Mouse (Mus musculus): ENCODE results near the gene Gm49425. TPM values are rescaled to one million over a fixed set of nuclear protein-coding genes. Genes with fewer than 3 reads are reported as not detected.
"Not testable (repeated sequence)": the region's sequence is repeated elsewhere in the genome, so short reads cannot be mapped to it uniquely, and the experiment has no call there.

Gene Gm49425
- polyA plus RNA-seq (2015; fragmentation: Nextera tagmentation; extraction: Ambion mirVana) = not detected in 2 replicates

DNA sequence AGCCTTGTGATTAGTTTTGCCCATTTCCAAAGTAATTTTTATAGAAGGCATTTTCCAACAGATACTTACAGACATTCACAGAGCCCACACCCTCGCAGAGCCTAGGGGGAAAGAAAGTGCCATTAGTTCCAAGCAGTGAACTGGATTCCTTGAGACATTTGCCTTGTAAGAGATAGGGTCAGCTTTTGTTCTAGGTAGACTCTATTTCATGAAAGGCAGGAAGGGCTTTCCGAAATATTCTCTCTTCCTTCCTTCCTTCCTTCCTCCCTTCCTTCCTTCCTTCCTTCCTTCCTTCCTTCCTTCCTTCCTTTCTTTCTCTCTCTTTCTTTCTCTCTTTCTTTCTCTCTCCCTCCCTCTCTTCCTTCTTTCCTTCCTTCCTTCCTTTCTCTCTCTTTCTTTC is at the start of gene Gm49425:
TSS of gene Gm49425 (minus strand) at position 101 of the 400 bp plus-strand sequence.
- not testable (repeated sequence) for H3K4me2 ChIP-seq (replicated peaks; ENCODE audit: low read depth, low read length); H3K27me3 ChIP-seq (replicated peaks; ENCODE audit: insufficient read depth, low read length); H3K4me3 ChIP-seq (ENCODE audit: low read depth, low read length); H3K36me3 ChIP-seq (ENCODE audit: insufficient read depth, low read length); H3K4me1 ChIP-seq (ENCODE audit: insufficient read depth, low read depth, low read length); H3K27ac ChIP-seq (ENCODE audit: low read length); H3K9me3 ChIP-seq (ENCODE audit: low read length); DNase-seq (ENCODE audit: low spot score); H3K9ac ChIP-seq (replicated peaks; ENCODE audit: low read depth); ATAC-seq
- 61% methylated on average over 2 of the region's 2 CpGs for WGBS

DNA sequence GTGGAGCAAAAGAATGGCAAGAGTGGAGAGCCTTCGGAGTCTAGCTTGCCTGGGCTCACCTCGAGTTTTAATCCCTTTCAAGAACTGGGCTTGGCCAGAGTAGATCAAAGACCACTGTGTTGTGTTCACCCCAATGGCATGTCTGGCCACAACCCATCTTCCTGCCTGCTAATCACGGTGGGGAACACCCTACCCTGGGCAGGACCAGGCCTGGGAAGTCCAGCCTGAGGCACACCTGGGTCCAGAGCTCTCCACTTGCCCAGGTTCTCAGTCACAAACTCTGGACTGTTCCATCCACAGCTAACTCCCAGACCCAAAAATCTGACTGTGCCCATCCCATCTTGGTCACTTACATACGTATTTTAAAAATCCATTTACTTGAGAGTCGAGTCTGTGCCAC is 45.8 kb upstream of the Gm49425 start, which contains the start of gene Krt90:
TSS of gene Krt90 (minus strand) at position 101 of the 400 bp plus-strand sequence.
- DNase-seq (ENCODE audit: low spot score) = no peak
- H3K36me3 ChIP-seq (ENCODE audit: insufficient read depth, low read length) = no peaks in the 10 kb centered on the region
- WGBS = 58% methylated on average over 5 of the region's 5 CpGs
- no peak within 1 kb of the TSS for H3K4me3 ChIP-seq (ENCODE audit: low read depth, low read length)
- no peaks in the 10 kb centered on the region for H3K27me3 ChIP-seq (replicated peaks; ENCODE audit: insufficient read depth, low read length)
- H3K9me3 ChIP-seq (ENCODE audit: low read length) = no peaks in the 10 kb centered on the region
- no peak within 1 kb of the TSS for H3K4me2 ChIP-seq (replicated peaks; ENCODE audit: low read depth, low read length)
- no peaks in the 10 kb centered on the region for H3K4me1 ChIP-seq (ENCODE audit: insufficient read depth, low read depth, low read length)
- TF ChIP-seq CTCF (IDR thresholded peaks at IDR 0.05) = no peak
- TF ChIP-seq EP300 (IDR thresholded peaks at IDR 0.05) = no peak
- no peak within 1 kb of the TSS for H3K9ac ChIP-seq (replicated peaks; ENCODE audit: low read depth)
- ATAC-seq = no peak
- no peak within 1 kb of the TSS for H3K27ac ChIP-seq (ENCODE audit: low read length)

DNA sequence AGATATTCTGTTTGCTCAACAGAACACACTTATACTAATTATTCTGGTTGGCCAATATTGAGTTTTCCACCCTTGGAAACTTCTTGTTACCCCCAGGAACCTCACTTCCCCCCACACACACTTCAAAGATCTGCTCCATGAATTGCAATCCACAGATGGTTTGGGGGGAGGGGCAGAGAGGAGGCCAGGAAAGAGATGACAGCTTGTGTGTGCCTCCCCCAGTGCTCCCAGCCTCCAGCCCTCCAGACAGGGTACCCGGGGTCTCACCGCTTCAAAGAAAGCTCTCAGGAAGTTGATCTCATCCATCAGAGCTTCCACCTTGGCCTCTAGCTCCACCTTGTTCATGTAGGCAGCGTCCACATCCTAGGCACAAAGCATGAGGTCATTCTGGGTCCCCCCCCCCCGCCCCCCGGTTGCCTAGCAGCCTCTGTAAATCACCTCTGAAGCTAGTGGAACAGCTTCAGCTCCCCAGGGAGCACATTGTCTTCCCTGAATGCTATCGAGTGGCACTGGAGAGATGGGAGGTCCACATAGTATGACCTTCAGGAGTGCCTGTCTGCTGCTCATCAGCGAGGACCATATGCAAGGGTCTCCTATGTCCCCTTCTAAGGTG is 41.1 kb upstream of the Gm49425 start:
- TF ChIP-seq CTCF (IDR thresholded peaks at IDR 0.05) (no peak), EP300 (IDR thresholded peaks at IDR 0.05) (no peak)
- Histone ChIP-seq H3K4me3 (ENCODE audit: low read depth, low read length) (no peak overlapping the region), H3K9ac (replicated peaks; ENCODE audit: low read depth) (no peak overlapping the region), H3K36me3 (ENCODE audit: insufficient read depth, low read length) (no peaks in the 10 kb centered on the region), H3K27me3 (replicated peaks; ENCODE audit: insufficient read depth, low read length) (no peaks in the 10 kb centered on the region), H3K4me2 (replicated peaks; ENCODE audit: low read depth, low read length) (no peak overlapping the region), H3K27ac (ENCODE audit: low read length) (no peak overlapping the region), H3K9me3 (ENCODE audit: low read length) (no peaks in the 10 kb centered on the region), H3K4me1 (ENCODE audit: insufficient read depth, low read depth, low read length) (no peaks in the 10 kb centered on the region)
- 4% methylated on average over 5 of the region's 7 CpGs for WGBS
- ATAC-seq (no peak), DNase-seq (ENCODE audit: low spot score) (no peak)

DNA sequence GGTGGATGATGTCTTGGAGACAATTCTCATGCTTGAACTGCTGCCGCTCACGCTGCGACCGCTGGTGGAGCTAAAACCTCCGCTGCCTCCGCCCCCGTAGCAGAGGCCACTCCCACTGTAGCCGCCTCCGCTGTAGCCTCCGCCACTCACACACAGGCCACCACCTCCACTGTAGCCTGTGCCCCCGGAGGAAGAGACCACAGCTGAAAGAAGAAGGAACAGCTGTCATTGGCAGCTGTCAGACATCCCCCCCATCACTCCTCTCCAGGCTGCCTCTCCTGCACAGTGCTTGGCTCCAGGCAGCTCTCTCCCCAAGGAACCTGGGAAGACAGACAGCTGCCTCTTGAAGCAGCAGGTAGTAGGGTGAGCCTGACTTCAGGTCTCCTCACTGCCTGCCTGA is 36.1 kb upstream of the Gm49425 start:
- Histone ChIP-seq H3K27me3 (replicated peaks; ENCODE audit: insufficient read depth, low read length) (no peaks in the 10 kb centered on the region), H3K27ac (ENCODE audit: low read length) (no peak overlapping the region), H3K4me3 (ENCODE audit: low read depth, low read length) (no peak overlapping the region), H3K36me3 (ENCODE audit: insufficient read depth, low read length) (no peaks in the 10 kb centered on the region), H3K4me1 (ENCODE audit: insufficient read depth, low read depth, low read length) (no peaks in the 10 kb centered on the region), H3K9me3 (ENCODE audit: low read length) (no peaks in the 10 kb centered on the region), H3K4me2 (replicated peaks; ENCODE audit: low read depth, low read length) (no peak overlapping the region; the same call in 1 of the 2 replicates), H3K9ac (replicated peaks; ENCODE audit: low read depth) (no peak overlapping the region)
- ATAC-seq (peak; percentile 64), DNase-seq (ENCODE audit: low spot score) (peak; percentile 36)
- 0 out of 2 replicates have a peak, but pooled peaks have one; percentile 5 for TF ChIP-seq CTCF (IDR thresholded peaks at IDR 0.05)
- TF ChIP-seq EP300 (IDR thresholded peaks at IDR 0.05) = no peak
- WGBS = 2% methylated on average over 11 of the region's 11 CpGs

DNA sequence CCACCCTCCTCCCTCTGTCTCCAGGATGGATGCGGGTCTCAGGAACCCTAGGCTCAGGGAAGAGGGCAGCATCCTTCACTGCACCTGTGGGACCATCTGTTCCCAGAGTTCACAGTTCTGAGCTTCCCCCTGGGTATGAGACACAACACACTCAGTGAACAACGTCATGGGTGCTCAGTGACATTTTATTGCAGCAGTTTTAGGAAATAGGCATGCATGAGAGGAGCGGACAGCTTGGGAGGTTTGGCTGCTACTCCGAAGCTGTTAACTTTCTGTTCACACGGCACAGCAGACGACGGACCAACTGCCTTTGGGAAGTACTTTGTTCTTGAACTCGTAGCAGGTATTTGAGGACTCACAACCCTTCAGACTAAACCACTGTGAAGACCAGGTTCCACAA is 35.1 kb upstream of the Gm49425 start:
- Histone ChIP-seq H3K9me3 (ENCODE audit: low read length) (no peaks in the 10 kb centered on the region), H3K4me1 (ENCODE audit: insufficient read depth, low read depth, low read length) (no peaks in the 10 kb centered on the region), H3K27me3 (replicated peaks; ENCODE audit: insufficient read depth, low read length) (no peaks in the 10 kb centered on the region), H3K9ac (replicated peaks; ENCODE audit: low read depth) (no peak overlapping the region), H3K27ac (ENCODE audit: low read length) (no peak overlapping the region), H3K4me3 (ENCODE audit: low read depth, low read length) (no peak overlapping the region), H3K36me3 (ENCODE audit: insufficient read depth, low read length) (no peaks in the 10 kb centered on the region), H3K4me2 (replicated peaks; ENCODE audit: low read depth, low read length) (no peak overlapping the region)
- no peak for TF ChIP-seq CTCF (IDR thresholded peaks at IDR 0.05)
- no peak for TF ChIP-seq EP300 (IDR thresholded peaks at IDR 0.05)
- DNase-seq (ENCODE audit: low spot score) = no peak
- no peak for ATAC-seq
- WGBS = 75% methylated on average over 8 of the region's 8 CpGs

DNA sequence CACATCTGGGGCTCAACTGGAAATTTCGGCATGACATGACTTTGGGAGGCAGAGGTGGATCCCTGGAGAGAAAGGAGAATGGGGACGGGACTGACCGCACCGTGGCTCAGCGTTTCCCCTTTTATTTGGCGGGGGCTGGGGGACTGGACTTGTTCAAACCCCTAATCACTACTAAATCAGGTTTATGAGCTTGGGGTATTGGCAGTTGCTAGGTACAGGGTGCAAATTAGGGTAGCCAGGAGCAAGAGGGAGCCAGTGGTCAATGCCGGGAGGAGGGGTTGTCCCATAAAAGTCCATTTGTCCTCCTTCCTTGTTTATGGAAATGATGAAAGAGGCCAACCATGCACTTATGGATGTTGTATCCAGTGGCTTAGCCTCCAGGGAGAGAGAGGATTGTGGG is 33.5 kb upstream of the Gm49425 start, which contains the start of gene Krt82:
TSS of gene Krt82 (minus strand) at position 101 of the 400 bp plus-strand sequence.
- ATAC-seq (no peak), DNase-seq (ENCODE audit: low spot score) (no peak)
- H3K27ac ChIP-seq (ENCODE audit: low read length) = no peak within 1 kb of the TSS
- no peak within 1 kb of the TSS for H3K4me3 ChIP-seq (ENCODE audit: low read depth, low read length)
- TF ChIP-seq CTCF (IDR thresholded peaks at IDR 0.05) (no peak), EP300 (IDR thresholded peaks at IDR 0.05) (no peak)
- H3K4me1 ChIP-seq (ENCODE audit: insufficient read depth, low read depth, low read length) = no peaks in the 10 kb centered on the region
- no peaks in the 10 kb centered on the region for H3K27me3 ChIP-seq (replicated peaks; ENCODE audit: insufficient read depth, low read length)
- no peak within 1 kb of the TSS for H3K9ac ChIP-seq (replicated peaks; ENCODE audit: low read depth)
- no peaks in the 10 kb centered on the region for H3K36me3 ChIP-seq (ENCODE audit: insufficient read depth, low read length)
- no peak within 1 kb of the TSS for H3K4me2 ChIP-seq (replicated peaks; ENCODE audit: low read depth, low read length)
- no peaks in the 10 kb centered on the region for H3K9me3 ChIP-seq (ENCODE audit: low read length)
- 85% methylated on average over 7 of the region's 7 CpGs for WGBS
